Mouse (Mus musculus): Measurements from ENCODE around the gene Zfp418. TPM values are rescaled to one million over a fixed set of nuclear protein-coding genes. Genes with fewer than 3 reads are reported as not detected.
"Not testable (repeated sequence)": the region's sequence is repeated elsewhere in the genome, so short reads cannot be mapped to it uniquely, and the experiment has no call there.

Zfp418 gene
- polyA plus RNA-seq (2012; ENCODE audit: insufficient read depth, insufficient read length, missing spikeins): 2.9 and 3.1 TPM in 2 replicates

- H3K27ac ChIP-seq (ENCODE audit: insufficient read depth, low read depth, low read length): no peak within 1 kb of the TSS
- peaks cover 3% of the 10 kb centered on the region; the same call in 1 of the 2 replicates for H3K4me1 ChIP-seq (ENCODE audit: control insufficient read depth, insufficient read depth, low read length)
- H3K4me3 ChIP-seq (ENCODE audit: insufficient read depth, low read length): peak within 1 kb of the TSS; percentile 86
- TF ChIP-seq POLR2A (IDR thresholded peaks at IDR 0.05; ENCODE audit: borderline replicate concordance, low read depth, low read length): no peak
These were observed at the start of gene Zfp418 for GRCm38 (mm10) chr7:7171227-7172147. Gene Zfp418 (plus strand): TSS chr7:7171330.

- TF ChIP-seq POLR2A (IDR thresholded peaks at IDR 0.05; ENCODE audit: borderline replicate concordance, low read depth, low read length) (no peak), CTCF (IDR thresholded peaks at IDR 0.05; ENCODE audit: low read depth, low read length) (no peak)
- H3K27ac ChIP-seq (ENCODE audit: insufficient read depth, low read depth, low read length): no peak overlapping the region
- peak overlapping the region; percentile 30 for H3K4me3 ChIP-seq (ENCODE audit: insufficient read depth, low read length)
- H3K4me1 ChIP-seq (ENCODE audit: control insufficient read depth, insufficient read depth, low read length): peaks cover 4% of the 10 kb centered on the region; the same call in 1 of the 2 replicates
These were observed 49.5 kb upstream of the Zfp418 start for GRCm38 (mm10) chr7:7121602-7121980.

- H3K4me3 ChIP-seq (ENCODE audit: insufficient read depth, low read length); H3K4me1 ChIP-seq (ENCODE audit: control insufficient read depth, insufficient read depth, low read length); H3K27ac ChIP-seq (ENCODE audit: insufficient read depth, low read depth, low read length): not testable (repeated sequence)
These were observed 40.5 kb upstream of the Zfp418 start for GRCm38 (mm10) chr7:7130491-7131124.

- TF ChIP-seq CTCF (IDR thresholded peaks at IDR 0.05; ENCODE audit: low read depth, low read length) (no peak), POLR2A (IDR thresholded peaks at IDR 0.05; ENCODE audit: borderline replicate concordance, low read depth, low read length) (no peak)
- Histone ChIP-seq H3K4me1 (ENCODE audit: control insufficient read depth, insufficient read depth, low read length) (no peaks in the 10 kb centered on the region), H3K27ac (ENCODE audit: insufficient read depth, low read depth, low read length) (no peak overlapping the region), H3K4me3 (ENCODE audit: insufficient read depth, low read length) (no peak overlapping the region)
These were observed 38.4 kb upstream of the Zfp418 start for GRCm38 (mm10) chr7:7132751-7133150.

GRCm38 (mm10) chr7:7136379-7136866, 34.7 kb upstream of the Zfp418 start, which contains the start of gene Zfp773:
Gene Zfp773 (minus strand): TSS chr7:7136755.
- peak within 1 kb of the TSS; percentile 68 for H3K4me3 ChIP-seq (ENCODE audit: insufficient read depth, low read length)
- no peak for TF ChIP-seq POLR2A (IDR thresholded peaks at IDR 0.05; ENCODE audit: borderline replicate concordance, low read depth, low read length)
- no peak for TF ChIP-seq CTCF (IDR thresholded peaks at IDR 0.05; ENCODE audit: low read depth, low read length)
- H3K4me1 ChIP-seq (ENCODE audit: control insufficient read depth, insufficient read depth, low read length): no peaks in the 10 kb centered on the region
- no peak within 1 kb of the TSS for H3K27ac ChIP-seq (ENCODE audit: insufficient read depth, low read depth, low read length)

GRCm38 (mm10) chr7:7144215-7144614, 26.9 kb upstream of the Zfp418 start:
- no peak for TF ChIP-seq CTCF (IDR thresholded peaks at IDR 0.05; ENCODE audit: low read depth, low read length)
- TF ChIP-seq POLR2A (IDR thresholded peaks at IDR 0.05; ENCODE audit: borderline replicate concordance, low read depth, low read length): no peak
- Histone ChIP-seq H3K27ac (ENCODE audit: insufficient read depth, low read depth, low read length) (no peak overlapping the region), H3K4me3 (ENCODE audit: insufficient read depth, low read length) (no peak overlapping the region), H3K4me1 (ENCODE audit: control insufficient read depth, insufficient read depth, low read length) (no peaks in the 10 kb centered on the region)

- Histone ChIP-seq H3K27ac (ENCODE audit: insufficient read depth, low read depth, low read length) (no peak overlapping the region), H3K4me1 (ENCODE audit: control insufficient read depth, insufficient read depth, low read length) (no peaks in the 10 kb centered on the region), H3K4me3 (ENCODE audit: insufficient read depth, low read length) (no peak overlapping the region)
- no peak for TF ChIP-seq CTCF (IDR thresholded peaks at IDR 0.05; ENCODE audit: low read depth, low read length)
- no peak for TF ChIP-seq POLR2A (IDR thresholded peaks at IDR 0.05; ENCODE audit: borderline replicate concordance, low read depth, low read length)
These were observed 25.0 kb upstream of the Zfp418 start for GRCm38 (mm10) chr7:7145991-7146608.

GRCm38 (mm10) chr7:7185897-7186296, 14.8 kb downstream of the Zfp418 start:
- no peak for TF ChIP-seq POLR2A (IDR thresholded peaks at IDR 0.05; ENCODE audit: borderline replicate concordance, low read depth, low read length)
- no peak for TF ChIP-seq CTCF (IDR thresholded peaks at IDR 0.05; ENCODE audit: low read depth, low read length)
- Histone ChIP-seq H3K27ac (ENCODE audit: insufficient read depth, low read depth, low read length) (no peak overlapping the region), H3K4me1 (ENCODE audit: control insufficient read depth, insufficient read depth, low read length) (no peaks in the 10 kb centered on the region), H3K4me3 (ENCODE audit: insufficient read depth, low read length) (no peak overlapping the region)

GRCm38 (mm10) chr7:7187417-7188190, 16.5 kb downstream of the Zfp418 start:
- Histone ChIP-seq H3K4me3 (ENCODE audit: insufficient read depth, low read length) (peak overlapping the region; percentile 79; the same call in 1 of the 2 replicates), H3K4me1 (ENCODE audit: control insufficient read depth, insufficient read depth, low read length) (no peaks in the 10 kb centered on the region), H3K27ac (ENCODE audit: insufficient read depth, low read depth, low read length) (no peak overlapping the region)
- TF ChIP-seq CTCF (IDR thresholded peaks at IDR 0.05; ENCODE audit: low read depth, low read length) (no peak), POLR2A (IDR thresholded peaks at IDR 0.05; ENCODE audit: borderline replicate concordance, low read depth, low read length) (no peak)
